Mouse (Mus musculus) ES-Bruce4 (cell line): Measurements from ENCODE around the gene Tmprss6. TPM values are rescaled to one million over a fixed set of nuclear protein-coding genes. Genes with fewer than 3 reads are reported as not detected.

ENCODE experiments used
- H3K27ac ChIP-seq: 2 replicates; pipeline ENCODE4 v1.5.1; 2012; ENCODE audit warnings: low read length, inconsistent platforms; ENCODE audit not compliant: insufficient read depth
- H3K27me3 ChIP-seq: 2 replicates; pipeline ENCODE4 v1.6.1; 2012; ENCODE audit warnings: mild to moderate bottlenecking, low read length, inconsistent platforms; ENCODE audit not compliant: control insufficient read depth, poor library complexity, insufficient read depth, severe bottlenecking
- H3K36me3 ChIP-seq: 2 replicates; pipeline ENCODE4 v1.6.1; 2012; ENCODE audit warnings: inconsistent platforms, mild to moderate bottlenecking, low read length, moderate library complexity; ENCODE audit not compliant: control insufficient read depth, poor library complexity, insufficient read depth, severe bottlenecking
- H3K4me1 ChIP-seq: one replicate; pipeline ENCODE4 v1.8.1; 2011; ENCODE audit warnings: low read length; ENCODE audit not compliant: control insufficient read depth, insufficient read depth
- H3K4me3 ChIP-seq: 2 replicates; pipeline ENCODE4 v1.5.1; 2011; ENCODE audit warnings: low read depth, mild to moderate bottlenecking, low read length
- H3K9ac ChIP-seq: 2 replicates; pipeline ENCODE4 v1.6.1; 2012; ENCODE audit warnings: low read depth, mild to moderate bottlenecking, inconsistent platforms; ENCODE audit not compliant: poor library complexity, severe bottlenecking
- H3K9me3 ChIP-seq: replicated peaks from 2 replicates; pipeline ENCODE4 v1.6.1; 2012; ENCODE audit warnings: mild to moderate bottlenecking, low read length, inconsistent platforms; ENCODE audit not compliant: control insufficient read depth, poor library complexity, insufficient read depth, severe bottlenecking
- CTCF ChIP-seq: IDR thresholded peaks from one replicate; pipeline ENCODE4 v1.8.1; 2011; ENCODE audit warnings: low read depth, low read length
- EP300 ChIP-seq: IDR thresholded peaks from 2 replicates; pipeline ENCODE4 v1.6.1; 2011; ENCODE audit warnings: low read depth, low read length; ENCODE audit not compliant: insufficient read depth
- POLR2A ChIP-seq: IDR thresholded peaks from one replicate; pipeline ENCODE4 v1.8.1; 2011; ENCODE audit warnings: low read length; ENCODE audit not compliant: insufficient read depth
- polyA plus RNA-seq: library from polyadenylated mRNA; stranded (reverse); fragments of >200 nt; gene quantifications from 2 replicates; pipeline ENCODE4 v1.2.4, GENCODE M21; 2011; ENCODE audit warnings: low read depth; ENCODE audit not compliant: missing spikeins, insufficient read depth, insufficient read length

Gene Tmprss6
- polyA plus RNA-seq, 1 experiment, result 0.70 TPM

- Histone ChIP-seq H3K27me3 (no peaks in the 10 kb centered on the region), H3K4me3 (no peak overlapping the region), H3K9me3 (no peaks in the 10 kb centered on the region), H3K4me1 (no peaks in the 10 kb centered on the region), H3K36me3 (no peaks in the 10 kb centered on the region), H3K27ac (no peak overlapping the region), H3K9ac (no peak overlapping the region)
- TF ChIP-seq EP300, result no peak
- TF ChIP-seq CTCF, result no peak
- TF ChIP-seq POLR2A, result no peak
These were observed 29.9 kb downstream of the Tmprss6 start for GRCm38 (mm10) chr15:78438505-78438904.

- Histone ChIP-seq H3K9me3 (no peaks in the 10 kb centered on the region), H3K36me3 (no peaks in the 10 kb centered on the region), H3K4me3 (no peak overlapping the region), H3K4me1 (peaks cover 2% of the 10 kb centered on the region), H3K27ac (no peak overlapping the region), H3K9ac (no peak overlapping the region), H3K27me3 (no peaks in the 10 kb centered on the region)
- no peak for TF ChIP-seq POLR2A
- TF ChIP-seq CTCF, result no peak
- TF ChIP-seq EP300, result no peak
These were observed 30.4 kb downstream of the Tmprss6 start for GRCm38 (mm10) chr15:78438018-78438394.

GRCm38 (mm10) chr15:78437237-78438017 lies 31.0 kb downstream of the Tmprss6 start:
- H3K4me3 ChIP-seq, result peak overlapping the region; percentile 55
- peaks cover 2% of the 10 kb centered on the region for H3K4me1 ChIP-seq
- no peaks in the 10 kb centered on the region for H3K36me3 ChIP-seq
- no peak overlapping the region for H3K27ac ChIP-seq
- no peaks in the 10 kb centered on the region for H3K9me3 ChIP-seq
- TF ChIP-seq CTCF (no peak), POLR2A (no peak), EP300 (no peak)
- H3K9ac ChIP-seq, result no peak overlapping the region; the same call in 1 of the 2 replicates
- no peaks in the 10 kb centered on the region for H3K27me3 ChIP-seq

GRCm38 (mm10) chr15:78436380-78437192 lies 31.8 kb downstream of the Tmprss6 start:
- Histone ChIP-seq H3K4me1 (peaks cover 2% of the 10 kb centered on the region), H3K4me3 (peak overlapping the region; percentile 55), H3K27ac (no peak overlapping the region), H3K9ac (no peak overlapping the region; the same call in 1 of the 2 replicates), H3K36me3 (no peaks in the 10 kb centered on the region), H3K27me3 (no peaks in the 10 kb centered on the region), H3K9me3 (no peaks in the 10 kb centered on the region)
- peak; percentile 48 for TF ChIP-seq CTCF
- no peak for TF ChIP-seq EP300

- Histone ChIP-seq H3K9ac (no peak overlapping the region), H3K4me3 (no peak overlapping the region), H3K4me1 (peaks cover 2% of the 10 kb centered on the region), H3K9me3 (no peaks in the 10 kb centered on the region), H3K27me3 (no peaks in the 10 kb centered on the region), H3K27ac (no peak overlapping the region), H3K36me3 (no peaks in the 10 kb centered on the region)
- TF ChIP-seq POLR2A (no peak), EP300 (no peak), CTCF (no peak)
These were observed 32.8 kb downstream of the Tmprss6 start for GRCm38 (mm10) chr15:78435681-78436080.

- Histone ChIP-seq H3K4me1 (peaks cover 4% of the 10 kb centered on the region), H3K27ac (no peak overlapping the region)
These were observed 33.4 kb downstream of the Tmprss6 start for GRCm38 (mm10) chr15:78434896-78435520.

More at GRCm38 (mm10) chr15:78434896-78435520, 33.4 kb downstream of the Tmprss6 start:
- no peaks in the 10 kb centered on the region for H3K9me3 ChIP-seq
- H3K27me3 ChIP-seq, result no peaks in the 10 kb centered on the region
- TF ChIP-seq CTCF (peak; percentile 64), POLR2A (no peak), EP300 (no peak)
- no peak overlapping the region for H3K9ac ChIP-seq
- H3K4me3 ChIP-seq, result no peak overlapping the region
- H3K36me3 ChIP-seq, result no peaks in the 10 kb centered on the region
